ENCODE assay signal across 9 mouse cellular contexts in the genomic region with DNA sequence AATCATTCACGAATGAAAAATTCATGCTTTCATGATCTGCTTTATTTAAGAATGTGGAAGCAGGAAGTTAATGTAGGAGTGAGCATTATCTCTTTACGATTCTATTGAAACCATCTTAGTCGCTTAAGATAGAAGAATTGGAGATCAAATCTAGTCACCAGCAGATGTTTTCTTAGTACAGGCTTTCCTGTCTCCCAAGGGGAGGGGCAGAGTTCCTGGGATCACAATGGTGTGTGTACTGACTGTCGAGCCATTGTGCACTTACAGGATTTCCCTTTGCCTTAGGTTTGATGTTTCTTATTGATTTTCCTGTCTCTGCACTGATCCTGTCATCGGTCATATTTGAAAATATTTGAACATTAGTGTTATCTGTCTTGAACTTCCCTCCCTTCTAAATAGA. TPM values are rescaled to one million over a fixed set of nuclear protein-coding genes. Genes with fewer than 3 reads are reported as not detected.
DNase-seq lines count a peak whose midpoint lies in the region; ATAC-seq and TF ChIP-seq lines count a peak whose summit lies in the region.
"Had no signal": no experiment of that assay in that cellular context is flagged by ENCODE, and none has a peak within 500 bp of the region (broad histone marks: within the 10 kb centered on the region; RNA-seq: fewer than 3 reads in every experiment).

No protein-coding gene starts in this region.

- no peak overlapping the region for H3K27ac ChIP-seq in embryonic facial prominence, embryonic 12.5 days
- H3K27ac ChIP-seq in hindbrain, postnatal 0 days, result peak overlapping the region; percentile 82

- WGBS in embryonic facial prominence, embryonic 12.5 days, result 33% methylated on average over 5 of the region's 5 CpGs
- 32% methylated on average over 5 of the region's 5 CpGs for WGBS in hindbrain, postnatal 0 days

- H3K4me1 ChIP-seq in embryonic facial prominence, embryonic 12.5 days, result no peaks in the 10 kb centered on the region
- H3K4me1 ChIP-seq in hindbrain, postnatal 0 days (ENCODE audit: insufficient read depth, low read length), result peaks cover 6% of the 10 kb centered on the region; the same call in 1 of the 2 replicates

- peak overlapping the region; percentile 72 for H3K4me3 ChIP-seq in embryonic facial prominence, embryonic 12.5 days
- peak overlapping the region; percentile 80 for H3K4me3 ChIP-seq in hindbrain, postnatal 0 days (ENCODE audit: low read length)

- no peak for TF ChIP-seq CTCF in hindbrain, postnatal 0 days (IDR thresholded peaks at IDR 0.05; ENCODE audit: low read depth)

- no peaks in the 10 kb centered on the region for H3K9me3 ChIP-seq in embryonic facial prominence, embryonic 12.5 days
- no peaks in the 10 kb centered on the region for H3K9me3 ChIP-seq in hindbrain, postnatal 0 days (ENCODE audit: low read length)

- peak overlapping the region; percentile 91 for H3K4me2 ChIP-seq in embryonic facial prominence, embryonic 12.5 days (replicated peaks)
- H3K4me2 ChIP-seq in hindbrain, postnatal 0 days (ENCODE audit: low read depth, low read length), result peak overlapping the region; percentile 84

- no peaks in the 10 kb centered on the region for H3K27me3 ChIP-seq in embryonic facial prominence, embryonic 12.5 days
- no peaks in the 10 kb centered on the region for H3K27me3 ChIP-seq in hindbrain, postnatal 0 days (ENCODE audit: insufficient read depth, low read length)

- peak; percentile 52; the same call in 1 of the 2 replicates for ATAC-seq in embryonic facial prominence, embryonic 12.5 days (ENCODE audit: insufficient number of reproducible peaks, insufficient read depth, low FRiP score, low TSS enrichment)
- peak; percentile 60 for ATAC-seq in hindbrain, postnatal 0 days
- ATAC-seq in megakaryocyte-erythroid progenitor cell, adult 5-6 weeks (replicated peaks; ENCODE audit: low FRiP score, low TSS enrichment, poor library complexity, severe bottlenecking), result 0 out of 2 replicates have a peak, but pooled peaks have one; percentile 7

- peak; percentile 3 for DNase-seq in right cerebral cortex, postnatal 4 days
- DNase-seq in right cerebral cortex, adult 18-20 months, result no peak
- DNase-seq in hindbrain, postnatal 0 days (ENCODE audit: low spot score), result peak; percentile 8
- DNase-seq in adrenal gland, adult 8-10 months, result no peak
- DNase-seq in natural killer cell, adult 2 months (ENCODE audit: low spot score in 2 of 2), result no peak
- no peak for DNase-seq in yolk sac, embryonic 10.5 days (ENCODE audit: low spot score)

- H3K9ac ChIP-seq in embryonic facial prominence, embryonic 12.5 days, result no peak overlapping the region; the same call in 1 of the 2 replicates
- H3K9ac ChIP-seq in hindbrain, postnatal 0 days (replicated peaks; ENCODE audit: low read length), result peak overlapping the region; percentile 77; the same call in 1 of the 2 replicates

- no peaks in the 10 kb centered on the region for H3K36me3 ChIP-seq in embryonic facial prominence, embryonic 12.5 days
- no peaks in the 10 kb centered on the region for H3K36me3 ChIP-seq in hindbrain, postnatal 0 days (ENCODE audit: insufficient read depth, low read length)

RNA-seq across cellular contexts. Expression of gene Zfp457, which starts 0.4 kb away (rescaled TPM):
- polyA plus RNA-seq in embryonic facial prominence, embryonic 12.5 days (2016; fragmentation: Nextera tagmentation; extraction: Ambion mirVana), result 0.55 and 0.87 TPM in 2 replicates
- 1.6 and 3.7 TPM in 2 replicates for total RNA-seq in hindbrain, postnatal 0 days (2014; rRNA removed)
- 0.73 and 0.81 TPM in 2 replicates for polyA plus RNA-seq in hindbrain, postnatal 0 days (2015; fragmentation: Nextera tagmentation; extraction: Ambion mirVana)
- 2.5 and 4.3 TPM in 2 replicates for total RNA-seq in megakaryocyte-erythroid progenitor cell, adult 5-6 weeks (2014; fragmentation: Nextera tagmentation)
- 1.0 TPM in 1 of 2 replicates, not detected in the other for total RNA-seq in megakaryocyte-erythroid progenitor cell, adult 5-6 weeks (2017)
- 1 to 10 TPM; 3.0 to 4.8 (median 4.4) TPM for total RNA-seq in adrenal gland, adult 8-10 months (2022)

RNA-seq across cellular contexts. Expression of gene Zfp595, which starts 25.7 kb away (rescaled TPM):
- polyA plus RNA-seq in embryonic facial prominence, embryonic 12.5 days (2016; fragmentation: Nextera tagmentation; extraction: Ambion mirVana), result 2.5 and 2.9 TPM in 2 replicates
- total RNA-seq in hindbrain, postnatal 0 days (2014; rRNA removed), result 2.5 and 4.1 TPM in 2 replicates
- polyA plus RNA-seq in hindbrain, postnatal 0 days (2015; fragmentation: Nextera tagmentation; extraction: Ambion mirVana), result 0.66 and 0.84 TPM in 2 replicates
- 5.2 and 11.6 TPM in 2 replicates for total RNA-seq in megakaryocyte-erythroid progenitor cell, adult 5-6 weeks (2014; fragmentation: Nextera tagmentation)
- 4.9 and 8.2 TPM in 2 replicates for total RNA-seq in megakaryocyte-erythroid progenitor cell, adult 5-6 weeks (2017)
- 1 to 10 TPM; 5.3 to 6.1 (median 5.6) TPM for total RNA-seq in adrenal gland, adult 8-10 months (2022)

RNA-seq across cellular contexts. Expression of gene Zfp458, which starts 28.5 kb away (rescaled TPM):
- 1.9 and 2.4 TPM in 2 replicates for polyA plus RNA-seq in embryonic facial prominence, embryonic 12.5 days (2016; fragmentation: Nextera tagmentation; extraction: Ambion mirVana)
- 5.2 and 11.1 TPM in 2 replicates for total RNA-seq in hindbrain, postnatal 0 days (2014; rRNA removed)
- polyA plus RNA-seq in hindbrain, postnatal 0 days (2015; fragmentation: Nextera tagmentation; extraction: Ambion mirVana), result 3.2 and 4.3 TPM in 2 replicates
- 4.6 and 9.0 TPM in 2 replicates for total RNA-seq in megakaryocyte-erythroid progenitor cell, adult 5-6 weeks (2014; fragmentation: Nextera tagmentation)
- total RNA-seq in megakaryocyte-erythroid progenitor cell, adult 5-6 weeks (2017), result 3.1 and 4.4 TPM in 2 replicates
- total RNA-seq in adrenal gland, adult 8-10 months (2022), result 1 to 10 TPM; 2.9 to 5.5 (median 4.4) TPM

RNA-seq across cellular contexts. Expression of gene Gm28044, which starts 53.6 kb away (rescaled TPM):
- not detected in 2 replicates for polyA plus RNA-seq in embryonic facial prominence, embryonic 12.5 days (2016; fragmentation: Nextera tagmentation; extraction: Ambion mirVana)
- not detected in 2 replicates for total RNA-seq in hindbrain, postnatal 0 days (2014; rRNA removed)
- polyA plus RNA-seq in hindbrain, postnatal 0 days (2015; fragmentation: Nextera tagmentation; extraction: Ambion mirVana), result 0.51 TPM in 1 of 2 replicates, not detected in the other
- 6.6 and 13.8 TPM in 2 replicates for total RNA-seq in megakaryocyte-erythroid progenitor cell, adult 5-6 weeks (2014; fragmentation: Nextera tagmentation)
- total RNA-seq in megakaryocyte-erythroid progenitor cell, adult 5-6 weeks (2017), result 3.5 TPM in 1 of 2 replicates, not detected in the other
- 1 to 10 TPM in 2 of 4 experiments, not detected in 2; 3.7 to 3.9 TPM for total RNA-seq in adrenal gland, adult 8-10 months (2022)
- polyA plus RNA-seq: testis, adult 2 months had no signal

RNA-seq across cellular contexts. Expression of gene Zfp953, which starts 53.7 kb away (rescaled TPM):
- 0.94 and 0.96 TPM in 2 replicates for polyA plus RNA-seq in embryonic facial prominence, embryonic 12.5 days (2016; fragmentation: Nextera tagmentation; extraction: Ambion mirVana)
- 0.43 and 0.84 TPM in 2 replicates for total RNA-seq in hindbrain, postnatal 0 days (2014; rRNA removed)
- polyA plus RNA-seq in hindbrain, postnatal 0 days (2015; fragmentation: Nextera tagmentation; extraction: Ambion mirVana), result 0.23 and 0.24 TPM in 2 replicates
- 6.1 and 7.5 TPM in 2 replicates for total RNA-seq in megakaryocyte-erythroid progenitor cell, adult 5-6 weeks (2014; fragmentation: Nextera tagmentation)
- 6.3 and 10.5 TPM in 2 replicates for total RNA-seq in megakaryocyte-erythroid progenitor cell, adult 5-6 weeks (2017)
- 1 to 10 TPM; 2.7 to 3.8 (median 3.0) TPM for total RNA-seq in adrenal gland, adult 8-10 months (2022)

Comparison
In these comparisons a context has a peak if more than half of its experiments do, and no peak if none do; other contexts are left out.
1. DNase-seq: peak in right cerebral cortex, postnatal 4 days (single experiment) and hindbrain, postnatal 0 days (single experiment); none in right cerebral cortex, adult 18-20 months (single experiment), adrenal gland, adult 8-10 months (single experiment), natural killer cell, adult 2 months (0 of 2) and yolk sac, embryonic 10.5 days (single experiment).
2. ATAC-seq: peak in every context shown above with its lines; median percentile 60 in hindbrain, postnatal 0 days; 52 in embryonic facial prominence, embryonic 12.5 days; 7 in megakaryocyte-erythroid progenitor cell, adult 5-6 weeks.